Mouse (Mus musculus): ENCODE results near the gene 1700001C19Rik.

1700001C19Rik gene

DNA sequence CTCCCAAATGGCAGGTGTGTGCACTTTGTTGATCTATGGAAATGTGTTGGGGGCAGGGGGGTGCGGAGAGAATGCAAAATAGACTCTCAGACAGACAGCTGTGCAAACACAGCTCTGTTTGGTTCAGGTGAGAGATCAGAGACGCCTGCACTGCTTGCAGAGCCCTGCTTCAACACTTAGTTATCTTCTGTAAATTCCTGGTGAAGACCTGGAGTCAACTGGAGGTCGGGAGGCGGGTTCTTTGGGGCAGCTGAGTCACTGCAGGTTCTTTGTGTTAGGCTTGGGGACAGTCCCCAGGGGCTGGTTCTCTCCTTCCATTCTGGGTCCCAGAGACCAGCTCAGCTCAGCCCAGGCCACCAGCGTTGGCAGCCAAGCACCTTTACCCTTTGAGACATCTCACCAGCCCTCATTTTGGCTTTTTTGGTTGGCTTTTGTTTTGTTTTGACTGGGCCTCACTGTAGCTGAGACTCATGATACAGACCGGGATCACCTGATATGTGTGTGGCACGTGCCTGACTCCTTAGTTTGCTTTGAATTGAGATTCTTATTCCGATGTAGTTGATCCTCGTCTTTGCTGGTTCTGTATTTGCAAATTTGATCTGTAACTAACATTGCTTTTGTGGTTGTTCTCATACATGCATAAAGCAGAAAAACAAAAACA lies 25.7 kb upstream of the 1700001C19Rik start:
- in situ Hi-C loops (cut with MseI, MboI): no loop called here

DNA sequence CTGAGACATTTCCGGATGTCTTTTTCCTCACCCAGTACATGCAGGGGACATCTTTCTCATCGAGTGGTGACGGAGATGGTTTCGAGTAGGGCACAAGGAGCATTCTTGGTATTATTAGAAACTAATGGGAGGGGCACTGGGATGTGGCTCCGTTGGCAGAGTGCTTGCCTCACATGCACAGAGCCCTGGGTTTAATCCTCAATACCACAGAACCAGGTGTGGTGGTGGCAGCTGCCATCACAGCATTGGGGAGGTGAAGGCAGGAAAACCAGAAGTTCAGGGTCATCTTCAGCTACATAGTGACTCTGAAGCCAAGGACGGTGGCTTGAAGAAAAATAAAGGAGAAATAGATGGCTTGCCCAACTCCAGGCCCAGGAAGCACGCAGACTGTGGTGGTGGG lies 25.0 kb upstream of the 1700001C19Rik start:
- in situ Hi-C loops (cut with MseI, MboI): no loop called here

DNA sequence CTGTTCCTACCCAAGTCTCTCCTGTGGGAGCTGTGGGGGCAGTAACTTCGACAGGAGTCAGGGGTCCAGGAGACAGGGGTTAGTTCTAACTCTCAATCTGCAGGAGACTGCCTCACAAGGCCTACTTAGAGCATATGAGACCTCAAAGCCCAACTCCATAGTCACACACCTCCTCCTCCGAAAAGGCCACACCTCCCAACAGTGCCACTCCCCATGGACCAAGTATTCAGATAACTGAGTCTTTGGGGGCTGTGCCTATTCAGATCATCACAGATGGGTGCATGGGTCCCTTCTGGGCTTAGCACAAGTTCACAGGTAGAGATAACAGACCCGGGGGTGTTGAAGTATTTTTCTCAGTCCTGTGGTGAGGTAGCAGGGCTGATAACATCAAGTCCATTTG lies 24.5 kb upstream of the 1700001C19Rik start:
- in situ Hi-C loops (cut with MseI, MboI): no loop called here

DNA sequence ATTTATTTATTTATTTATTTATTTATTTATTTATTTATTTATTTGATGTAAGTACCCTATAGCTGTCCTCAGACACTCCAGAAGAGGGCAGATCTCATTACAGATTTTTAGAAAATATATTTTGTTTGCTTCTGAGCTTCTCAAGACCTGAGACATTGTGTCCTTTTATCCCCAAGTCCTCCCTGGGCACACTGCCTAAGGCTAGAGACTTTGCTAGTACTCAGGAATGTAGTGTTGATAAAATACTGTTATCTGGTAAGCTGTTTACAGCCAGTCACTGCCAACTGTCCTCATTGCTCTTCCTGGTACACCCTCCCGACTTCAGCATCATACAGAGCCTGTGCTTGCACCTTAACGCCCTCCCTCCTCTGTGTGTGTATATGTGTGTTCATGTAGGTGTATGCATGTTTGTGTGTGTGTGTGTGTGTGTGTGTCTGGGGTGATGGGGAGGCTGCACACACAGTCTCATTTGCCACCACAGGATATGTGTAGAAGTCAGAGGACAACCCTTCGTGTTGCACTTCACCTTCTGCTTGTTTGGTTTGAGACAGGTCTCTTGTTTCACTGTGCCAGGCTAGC lies 22.3 kb upstream of the 1700001C19Rik start:
- in situ Hi-C loops (cut with MseI, MboI): no loop called here

DNA sequence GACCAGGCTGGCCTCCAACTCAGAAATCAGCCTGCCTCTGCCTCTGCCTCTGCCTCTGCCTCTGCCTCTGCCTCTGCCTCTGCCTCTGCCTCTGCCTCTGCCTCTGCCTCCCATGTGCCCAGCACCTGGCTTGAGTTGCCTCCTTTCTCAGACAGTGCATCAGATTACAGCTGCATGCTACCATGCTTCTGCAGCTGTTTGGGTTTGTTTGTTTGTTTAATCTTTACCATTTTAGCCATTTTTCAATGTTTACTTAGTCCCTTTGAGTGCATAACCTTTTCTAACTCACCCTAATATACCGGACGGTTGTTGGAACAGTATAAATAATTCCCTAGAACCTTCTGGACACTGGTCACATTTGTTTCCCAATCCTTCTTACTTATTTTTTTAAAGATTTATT lies 21.8 kb upstream of the 1700001C19Rik start:
- in situ Hi-C loops (cut with MseI, MboI): no loop called here

DNA sequence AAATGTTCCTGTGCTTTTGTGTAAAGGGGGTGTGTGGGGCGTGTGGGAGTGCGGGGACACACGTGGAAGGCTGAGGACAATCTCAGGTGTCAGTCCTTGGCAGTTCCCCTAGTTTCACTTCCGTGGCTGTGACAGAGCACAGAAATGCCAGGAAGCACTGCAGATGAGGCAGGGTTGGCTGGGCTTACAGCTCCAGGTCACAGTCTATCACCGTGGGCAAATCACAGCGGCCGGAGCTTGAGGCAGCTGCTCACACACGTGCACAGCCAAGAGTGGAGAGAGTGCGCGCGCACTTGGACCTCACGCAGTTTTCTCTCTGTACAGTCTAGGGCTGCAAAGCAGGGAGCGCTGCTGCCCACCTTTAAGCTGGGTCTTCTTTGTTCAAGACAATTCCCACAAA lies 21.1 kb upstream of the 1700001C19Rik start:
- in situ Hi-C loops (cut with MseI, MboI): no loop called here

DNA sequence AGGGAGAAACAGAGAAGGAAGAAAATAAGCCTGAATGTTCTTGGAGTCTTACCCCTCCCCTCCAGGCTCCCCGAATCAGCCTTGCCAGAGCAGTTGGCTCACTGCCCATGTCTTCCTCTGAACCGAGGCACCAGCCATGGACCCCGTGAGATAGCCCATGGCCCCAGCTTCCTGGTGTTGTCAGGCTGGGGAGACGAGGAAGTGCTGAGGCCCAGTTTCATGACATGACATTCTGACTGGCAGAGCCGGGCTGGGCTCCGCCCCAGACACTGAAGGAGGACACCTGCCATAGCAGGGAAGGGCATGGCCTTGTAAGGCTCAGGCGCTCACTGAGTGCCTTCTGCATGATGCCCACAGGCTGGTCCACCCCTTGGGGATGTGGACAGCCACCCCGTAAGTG lies 17.5 kb upstream of the 1700001C19Rik start:
- in situ Hi-C loops (cut with MseI, MboI): no loop called here

DNA sequence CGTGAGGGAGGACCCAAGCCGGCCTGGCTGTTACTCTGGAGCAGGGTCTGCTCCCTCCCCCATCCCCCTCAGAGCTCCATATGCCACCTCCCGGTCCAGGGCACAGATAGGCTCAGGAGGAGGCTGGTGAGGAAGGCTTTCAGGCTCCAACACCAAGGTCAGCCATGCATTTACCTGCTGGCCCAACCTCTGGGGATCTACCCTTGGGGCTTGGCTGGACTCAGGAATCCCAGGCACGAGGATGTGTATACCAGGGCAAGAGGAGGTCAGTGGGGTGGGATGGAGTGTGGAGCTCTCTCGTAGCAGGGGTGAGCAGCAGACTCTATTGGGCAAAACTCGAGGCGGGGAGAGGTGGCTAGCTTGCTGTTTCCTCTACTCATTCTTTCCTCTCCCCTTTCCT lies 15.7 kb upstream of the 1700001C19Rik start:
- in situ Hi-C loops (cut with MseI, MboI): no loop called here

DNA sequence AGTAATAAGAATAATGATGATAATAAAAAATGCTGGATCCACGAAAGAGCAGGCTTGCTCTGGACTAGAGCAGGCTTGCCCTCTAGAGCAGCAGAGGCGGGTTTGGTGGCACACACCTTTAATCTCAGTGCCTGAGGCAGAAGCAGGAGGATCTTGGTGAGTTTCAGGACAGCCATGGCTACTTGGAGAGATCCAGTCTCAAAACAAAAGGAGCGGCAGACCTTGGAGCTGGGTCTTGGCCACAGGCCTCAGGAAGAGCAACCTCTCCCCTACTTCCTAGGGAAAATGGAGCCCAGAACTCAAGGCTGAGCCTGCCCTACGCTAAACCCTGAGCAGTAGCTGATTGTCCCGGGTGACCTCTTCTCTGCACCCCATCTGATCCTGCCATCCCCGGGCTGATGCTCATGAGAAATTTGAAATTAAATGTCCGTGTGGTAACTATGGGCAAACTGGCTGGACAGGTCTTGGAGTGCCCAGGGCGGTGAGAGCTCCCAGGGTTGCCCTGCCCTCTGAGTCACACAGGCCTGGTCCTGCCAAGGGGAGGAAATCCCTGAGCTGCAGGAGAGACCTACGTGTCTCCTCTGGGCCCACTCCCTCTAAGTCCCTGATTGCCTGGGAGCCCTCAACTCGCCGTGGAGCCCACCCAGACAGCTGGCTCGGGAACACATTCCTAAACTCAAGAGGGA lies 13.8 kb upstream of the 1700001C19Rik start:
- in situ Hi-C loops (cut with MseI, MboI): no loop called here

DNA sequence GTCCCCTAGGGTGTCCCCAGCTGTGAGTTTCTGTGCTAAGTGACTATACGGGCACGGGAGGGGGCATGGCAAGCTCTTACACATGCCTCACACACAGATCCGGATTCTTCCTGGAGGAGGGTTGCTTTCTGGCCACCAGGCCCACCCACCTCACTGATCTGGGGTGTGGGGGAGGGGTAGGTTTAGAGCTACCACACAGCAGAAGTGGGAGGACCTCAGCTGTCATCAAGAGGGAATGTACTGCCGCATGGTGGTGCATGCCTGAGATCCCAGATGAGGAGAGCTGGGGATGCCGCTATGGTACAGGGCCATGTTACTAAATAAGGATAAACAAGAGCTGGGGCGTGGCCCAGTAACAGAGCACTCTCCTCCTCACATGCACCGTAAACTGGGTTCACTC lies 13.1 kb upstream of the 1700001C19Rik start:
- in situ Hi-C loops (cut with MseI, MboI): no loop called here

DNA sequence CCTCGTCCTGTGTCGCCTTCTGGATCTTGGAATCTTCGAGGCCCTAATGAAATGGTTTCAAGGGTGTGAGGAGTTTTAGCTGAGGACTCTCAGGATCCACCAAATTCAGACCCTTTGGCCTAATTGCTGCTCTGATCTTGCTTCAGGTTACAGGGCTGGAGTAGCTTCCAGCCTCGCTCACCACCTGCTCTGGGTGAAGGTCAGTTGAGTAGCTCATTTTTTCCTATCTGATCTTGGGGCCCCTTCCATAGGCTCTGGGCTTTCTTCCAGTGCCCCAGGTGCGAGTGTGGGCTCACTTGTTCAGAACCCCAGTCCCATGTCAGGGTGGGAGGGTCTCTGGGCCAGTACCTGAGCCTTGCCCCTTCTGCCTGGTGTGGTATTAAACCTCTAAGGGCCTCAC lies 12.3 kb upstream of the 1700001C19Rik start:
- in situ Hi-C loops (cut with MseI, MboI): no loop called here

DNA sequence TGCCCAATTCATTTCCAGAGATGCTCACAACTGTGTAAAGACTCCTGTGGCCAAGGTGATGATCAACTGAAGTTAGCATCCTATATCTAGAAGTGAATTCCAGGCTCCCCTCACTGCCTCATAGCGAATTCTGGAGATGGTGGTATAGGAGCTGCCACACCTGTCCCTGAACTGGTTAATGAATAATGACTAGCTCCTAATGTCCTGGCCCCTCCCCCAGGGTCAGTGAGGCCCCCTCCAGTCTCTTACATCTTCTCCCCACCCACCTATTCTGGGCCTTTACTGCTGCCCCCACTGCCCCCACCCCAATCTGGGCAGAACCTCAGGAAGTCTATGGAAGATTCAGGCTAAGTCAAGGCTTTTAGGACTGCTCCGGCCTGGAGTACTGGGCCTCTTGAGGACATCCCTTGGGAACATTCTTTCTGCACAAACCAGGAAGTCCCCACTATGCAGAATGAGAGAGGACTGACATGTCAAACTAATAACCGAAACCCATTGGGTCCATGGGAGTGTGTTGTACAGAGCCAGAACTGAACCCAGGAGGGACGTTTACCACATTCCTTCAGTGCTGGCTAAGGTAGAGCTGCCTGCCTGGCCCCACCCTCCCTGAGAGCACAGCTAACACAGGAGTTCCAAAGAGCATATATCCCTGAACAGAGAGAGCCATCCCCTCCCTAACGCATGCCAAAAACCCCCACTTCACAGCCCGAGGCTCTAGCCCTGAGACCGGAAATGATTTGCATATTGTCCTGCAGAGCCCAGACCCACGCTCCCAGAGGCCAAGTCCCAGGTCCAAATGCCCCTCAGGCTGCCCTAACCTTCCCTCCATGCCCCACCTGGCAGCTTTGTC lies 11.6 kb upstream of the 1700001C19Rik start:
- in situ Hi-C loops (cut with MseI, MboI): no loop called here

DNA sequence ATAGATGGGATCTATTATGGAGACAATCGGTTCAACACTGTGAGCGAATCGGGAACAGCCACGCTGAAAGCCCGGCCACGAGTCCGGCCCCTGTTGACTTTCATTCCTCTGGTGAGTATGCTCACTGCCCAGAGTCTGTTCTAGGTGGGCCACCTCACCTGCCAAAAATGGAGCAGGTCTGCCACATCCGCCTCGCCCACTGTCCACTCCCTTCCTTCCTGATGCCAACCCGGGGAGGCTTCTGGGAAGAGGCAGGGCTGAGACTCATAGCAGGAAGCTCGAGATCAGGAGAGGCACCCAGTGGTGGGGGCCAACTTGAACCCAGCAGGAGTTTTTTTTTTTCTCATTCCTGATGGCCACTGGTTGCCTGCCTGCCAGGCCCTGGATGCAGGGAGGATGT lies 9.4 kb upstream of the 1700001C19Rik start:
- in situ Hi-C loops (cut with MseI, MboI): no loop called here

DNA sequence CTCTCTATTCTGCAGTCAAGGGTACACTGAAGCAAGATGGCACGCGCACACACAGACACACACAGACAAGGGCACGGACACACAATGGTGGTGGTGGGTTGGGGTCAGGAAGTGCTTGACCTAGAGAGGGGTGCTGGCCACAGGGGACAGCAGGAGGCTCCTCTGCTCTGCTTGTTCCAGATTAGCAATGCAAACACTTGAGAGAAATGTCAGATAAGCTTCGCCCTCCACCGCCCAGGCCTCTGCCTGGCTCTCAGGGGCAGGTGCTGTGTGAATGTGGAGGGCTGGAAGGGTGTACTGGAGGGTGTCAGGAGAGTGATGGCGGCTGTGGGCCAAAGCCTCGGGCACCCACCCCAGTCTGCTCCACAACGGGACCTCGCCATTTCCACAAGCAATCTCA lies 8.8 kb upstream of the 1700001C19Rik start:
- in situ Hi-C loops (cut with MseI, MboI): no loop called here

DNA sequence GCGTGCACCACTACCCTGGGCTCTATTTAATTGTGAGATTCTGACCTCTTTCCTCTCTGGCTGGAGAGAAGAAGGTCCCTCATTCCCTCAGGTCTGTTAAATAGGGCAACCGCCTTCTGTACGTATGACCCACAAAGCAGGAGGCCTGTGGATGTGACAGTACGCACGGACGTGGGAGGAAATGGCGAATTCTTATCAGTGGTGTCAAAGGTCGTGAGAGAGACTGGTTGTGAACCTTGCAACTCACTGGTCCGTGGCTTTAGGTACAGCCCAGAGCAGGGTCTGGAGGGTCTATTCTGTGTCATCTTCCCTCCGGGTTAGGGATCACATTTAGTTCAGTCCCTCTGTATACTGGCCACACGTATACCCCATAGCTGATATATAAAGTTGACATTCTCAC lies 8.3 kb upstream of the 1700001C19Rik start:
- in situ Hi-C loops (cut with MseI, MboI): no loop called here

DNA sequence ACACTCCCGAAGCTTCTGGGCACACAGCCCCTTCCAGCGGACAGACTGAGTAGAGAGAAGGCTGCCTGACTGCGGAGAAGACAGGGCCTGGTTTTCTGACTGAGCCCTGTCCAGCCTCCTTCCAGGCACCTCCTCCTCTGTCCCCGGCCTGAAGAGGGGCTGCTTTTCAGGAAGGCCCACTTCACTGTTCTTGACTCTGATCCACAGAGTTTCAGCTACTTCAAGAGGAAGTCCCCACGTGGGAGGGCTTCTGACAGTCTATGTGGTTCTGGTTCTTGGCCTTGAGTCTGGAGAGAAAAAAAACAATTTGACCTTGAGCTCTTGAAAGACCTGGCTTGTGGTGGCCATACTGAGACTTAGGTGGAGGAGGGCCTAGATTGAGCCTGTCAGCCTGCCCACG lies 6.9 kb upstream of the 1700001C19Rik start:
- in situ Hi-C loops (cut with MseI, MboI): no loop called here

DNA sequence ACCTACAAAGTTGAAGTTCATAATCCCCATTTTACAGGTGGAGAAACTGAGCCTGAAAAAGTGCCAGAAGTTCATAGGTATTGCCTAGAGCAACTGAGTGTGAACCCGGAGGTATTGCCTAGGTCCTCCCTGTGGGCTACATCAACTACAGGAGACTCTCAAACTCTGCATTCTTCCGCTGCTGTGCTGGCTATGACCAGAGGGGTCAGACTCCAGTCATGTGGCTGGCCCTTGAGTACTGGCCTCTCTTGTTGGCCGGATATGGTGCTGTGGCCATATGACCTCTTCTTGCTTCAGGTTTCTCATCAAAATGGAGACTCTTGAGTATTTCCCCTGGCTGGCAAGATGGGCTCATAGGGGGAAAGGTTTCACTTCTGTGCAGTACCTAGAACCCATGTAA lies 5.1 kb upstream of the 1700001C19Rik start:
- in situ Hi-C loops (cut with MseI, MboI): no loop called here

DNA sequence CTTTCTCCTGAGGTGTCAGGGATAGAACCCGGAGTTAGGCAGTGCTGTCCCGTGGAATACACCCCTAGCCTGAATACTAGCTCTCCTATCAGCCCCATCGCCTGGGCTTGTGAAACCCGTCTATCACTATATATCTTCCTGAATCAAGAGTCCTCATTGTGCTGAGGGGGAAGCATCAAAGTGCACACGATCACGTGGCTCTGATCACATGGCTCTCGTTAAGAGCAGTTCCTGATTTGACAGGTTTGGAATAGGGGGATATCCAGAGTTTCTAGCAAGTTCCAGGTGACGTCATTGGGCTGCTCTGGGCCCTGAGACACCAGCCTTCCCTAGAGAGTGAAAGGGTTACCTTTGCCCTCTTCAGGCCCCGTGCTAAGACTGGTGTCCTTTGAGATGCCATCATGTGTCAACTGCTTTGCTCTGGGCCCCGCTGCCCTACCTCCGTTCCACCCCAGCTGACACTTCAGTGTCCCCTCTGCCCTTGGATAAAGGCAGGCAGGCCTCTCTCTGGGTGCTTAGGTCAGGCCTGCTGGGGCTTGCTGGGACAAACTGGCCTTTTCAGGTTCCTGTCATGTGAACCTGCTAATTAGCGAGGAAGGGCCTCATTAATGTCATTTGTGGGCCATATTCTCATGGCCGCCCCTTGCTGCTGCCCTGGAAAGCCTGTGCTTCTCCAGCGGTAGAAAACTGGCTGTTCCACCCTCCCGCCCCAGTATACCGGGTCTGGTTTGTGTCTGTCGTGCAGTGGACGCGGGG lies 4.3 kb upstream of the 1700001C19Rik start:
- in situ Hi-C loops (cut with MseI, MboI): no loop called here

DNA sequence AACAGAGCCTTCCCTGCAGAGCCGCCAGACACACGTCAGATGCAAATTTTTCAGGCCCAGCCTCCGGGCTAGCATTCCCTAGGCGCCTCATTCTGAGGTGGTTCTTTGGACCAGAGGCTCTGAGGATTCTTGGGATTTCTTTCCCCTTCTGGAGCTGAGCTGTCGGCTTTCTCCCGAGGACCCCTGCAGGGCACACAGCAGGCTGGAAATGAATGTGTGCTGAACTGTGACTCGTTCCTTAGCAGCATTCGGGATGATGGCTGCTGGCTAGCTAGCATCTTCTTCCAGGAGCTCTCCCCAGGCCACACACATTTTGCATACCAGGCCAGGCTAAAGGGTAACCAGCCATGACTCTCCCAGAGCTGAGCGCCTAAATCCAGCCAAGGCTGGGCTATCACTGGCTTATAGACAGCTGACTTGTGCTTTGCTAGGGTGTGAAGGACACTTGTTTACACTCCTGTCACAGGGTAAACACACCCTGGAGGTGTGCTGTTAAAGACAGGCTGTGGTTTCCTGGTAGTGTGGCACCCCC lies 3.2 kb upstream of the 1700001C19Rik start:
- in situ Hi-C loops (cut with MseI, MboI): no loop called here

DNA sequence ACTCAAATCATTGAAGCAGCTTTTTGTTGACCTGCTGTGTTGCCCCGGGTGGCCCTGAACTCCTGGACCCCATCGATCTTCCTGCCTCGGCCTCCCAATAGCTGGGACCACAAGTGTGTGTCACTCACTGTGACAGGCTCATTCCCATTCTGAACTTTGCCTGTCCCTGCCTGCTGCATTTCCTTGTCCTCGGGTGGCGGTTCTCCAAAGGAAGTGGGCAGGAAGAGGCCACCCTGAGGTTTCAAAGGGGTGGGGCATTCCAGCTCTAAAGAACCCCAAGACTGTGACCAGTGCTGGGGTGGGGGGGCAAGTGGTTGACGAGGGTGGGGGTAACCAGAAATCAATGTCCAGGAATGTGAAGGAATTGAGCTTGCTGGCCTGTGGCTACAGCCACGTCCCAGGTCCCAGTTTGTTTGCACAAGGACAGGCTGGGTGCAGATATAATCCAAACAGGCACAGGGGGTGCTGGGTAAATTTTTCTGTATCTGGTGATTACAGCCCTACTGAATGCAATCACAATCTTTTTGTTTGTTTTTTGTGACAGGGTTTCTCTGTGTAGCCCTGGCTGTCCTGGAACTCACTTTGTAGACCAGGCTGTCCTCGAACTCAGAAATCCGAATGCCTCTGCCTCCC lies 2.3 kb upstream of the 1700001C19Rik start:
- in situ Hi-C loops (cut with MseI, MboI): no loop called here

DNA sequence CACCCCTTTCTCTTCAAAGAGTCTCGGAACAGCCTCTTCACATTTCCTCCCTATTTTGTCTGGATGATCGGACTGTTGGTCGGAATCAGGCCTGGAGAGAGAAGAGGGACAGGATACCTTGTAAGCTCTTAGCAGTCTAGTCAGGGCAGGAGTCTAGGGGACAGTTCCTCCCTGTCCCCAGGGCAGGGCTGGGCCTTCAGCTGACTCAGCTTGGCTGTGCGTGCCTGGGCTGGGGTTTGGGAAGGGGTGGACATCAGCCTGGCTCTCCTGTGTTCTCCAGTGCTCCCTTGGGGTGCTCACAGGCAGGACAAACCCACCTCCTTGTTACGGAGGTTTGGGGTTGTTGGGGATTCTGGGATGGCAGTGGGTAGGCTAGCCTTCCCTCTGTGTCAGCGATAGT lies 1.4 kb upstream of the 1700001C19Rik start:
- in situ Hi-C loops (cut with MseI, MboI): no loop called here

All from mouse trophoblast stem cell (cell line).